Mouse (Mus musculus) liver, embryonic 14.5 days (tissue): ENCODE measurements around the gene Plxna4.

ENCODE experiments used
- CTCF ChIP-seq: IDR thresholded peaks from 2 replicates; pipeline ENCODE4 v1.5.1; 2016; ENCODE audit warnings: antibody characterized with exemption, low read depth, control low read depth
- EP300 ChIP-seq: IDR thresholded peaks from 2 replicates; pipeline ENCODE4 v1.6.1; 2016; ENCODE audit warnings: antibody characterized with exemption, low read depth

DNA sequence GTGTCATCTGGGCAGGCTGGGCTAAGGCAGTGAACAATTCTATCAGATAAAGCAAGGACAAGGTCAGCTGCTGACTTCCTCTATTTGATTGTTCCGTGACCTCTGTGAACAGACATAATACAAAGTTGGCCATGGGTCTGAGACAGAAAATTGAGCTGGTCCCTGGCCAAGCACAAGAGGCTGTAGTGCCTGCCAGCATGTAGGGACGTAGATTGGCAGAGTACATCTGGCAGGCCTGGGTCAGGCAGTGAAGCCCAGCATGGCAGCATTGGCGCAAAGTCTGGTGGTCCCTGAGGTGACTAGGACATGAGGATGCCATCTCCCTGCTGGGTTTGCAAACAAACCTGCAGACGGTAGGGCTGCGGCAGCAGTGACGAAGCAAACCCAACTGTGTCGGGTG lies 321.9 kb downstream of the Plxna4 start:
- no peak for TF ChIP-seq CTCF
- TF ChIP-seq EP300: no peak
